Mouse (Mus musculus) hindbrain, embryonic 16.5 days (tissue): ENCODE measurements around the gene Cnnm1. TPM values are rescaled to one million over a fixed set of nuclear protein-coding genes. Genes with fewer than 3 reads are reported as not detected.

ENCODE experiments used
- ATAC-seq: fragments of 200-750 bp; cut with Nextera tagmentation; 2 replicates; pipeline ENCODE4 v1.8.0; 2017; ENCODE audit warnings: moderate TSS enrichment, moderate library complexity
- H3K27ac ChIP-seq: fragments of 300-500 bp; sonication (generic); 2 replicates; pipeline ENCODE4 v1.5.1; 2014; ENCODE audit warnings: low read depth, mild to moderate bottlenecking, control low read depth, low read length, moderate library complexity
- H3K27me3 ChIP-seq: fragments of 300-500 bp; sonication (generic); replicated peaks from 2 replicates; pipeline ENCODE4 v1.6.1; 2014; ENCODE audit warnings: low read length; ENCODE audit not compliant: control insufficient read depth, insufficient read depth
- H3K36me3 ChIP-seq: fragments of 300-500 bp; sonication (generic); 2 replicates; pipeline ENCODE4 v1.6.1; 2014; ENCODE audit warnings: mild to moderate bottlenecking, low read length, moderate library complexity, mixed read lengths; ENCODE audit not compliant: control insufficient read depth, insufficient read depth
- H3K4me1 ChIP-seq: fragments of 300-500 bp; sonication (generic); 2 replicates; pipeline ENCODE4 v1.6.1; 2014; ENCODE audit warnings: low read depth, low read length; ENCODE audit not compliant: control insufficient read depth, insufficient read depth
- H3K4me2 ChIP-seq: fragments of 300-500 bp; sonication (generic); 2 replicates; pipeline ENCODE4 v1.6.1; 2014; ENCODE audit warnings: mild to moderate bottlenecking, low read length, control low read depth, moderate library complexity
- H3K4me3 ChIP-seq: fragments of 300-500 bp; sonication (generic); 2 replicates; pipeline ENCODE4 v1.5.1; 2014; ENCODE audit warnings: mild to moderate bottlenecking, low read length, control low read depth, moderate library complexity
- H3K9ac ChIP-seq: fragments of 300-500 bp; sonication (generic); 2 replicates; pipeline ENCODE4 v1.6.1; 2014; ENCODE audit warnings: low read depth, mild to moderate bottlenecking, control low read depth, low read length, moderate library complexity
- H3K9me3 ChIP-seq: fragments of 300-500 bp; sonication (generic); 2 replicates; pipeline ENCODE4 v1.6.1; 2014; ENCODE audit warnings: mild to moderate bottlenecking, low read length, moderate library complexity; ENCODE audit not compliant: control insufficient read depth
- WGBS: fragments of 180-500 bp; shearing (Covaris S2); extraction: QIAGEN DNeasy Blood & Tissue Kit; methylation state at CpG from one replicate; pipeline ENCODE4 v1.1.7; 2014; 5-methylcytosine and 5-hydroxymethylcytosine counted together
- polyA plus RNA-seq: library from polyadenylated mRNA; unstranded; fragments of >200 nt; fragmentation: Nextera tagmentation; extraction: Ambion mirVana; gene quantifications from 2 replicates; pipeline ENCODE4 v1.2.1, GENCODE M21; 2015

The Cnnm1 gene
- polyA plus RNA-seq, 1 experiment from 2014 or later: 4.2 TPM

DNA sequence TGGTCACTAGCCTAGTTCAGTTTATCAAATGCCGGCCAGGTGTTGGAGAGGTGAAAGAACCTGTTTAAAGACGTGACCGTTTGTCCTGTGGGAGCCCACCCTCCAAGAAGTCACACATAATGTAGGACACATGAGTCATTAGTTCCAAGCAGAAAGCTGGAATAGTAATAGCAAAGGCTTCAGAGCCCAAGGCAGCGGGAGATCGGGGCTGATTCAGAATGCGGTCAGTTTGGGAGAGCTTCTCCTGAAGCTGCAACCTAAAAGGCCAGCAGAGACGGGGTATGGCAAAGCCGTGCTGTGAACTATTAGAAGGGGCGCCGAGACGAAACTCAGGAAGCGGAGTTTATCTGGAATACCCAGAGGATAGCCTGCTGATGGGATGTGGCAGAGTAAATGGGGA, 20.2 kb downstream of the Cnnm1 start:
- ATAC-seq: no peak
- H3K9ac ChIP-seq: no peak overlapping the region
- 87% methylated on average over 12 of the region's 12 CpGs for WGBS
- H3K4me3 ChIP-seq: no peak overlapping the region
- peaks cover 5% of the 10 kb centered on the region; the same call in 1 of the 2 replicates for H3K36me3 ChIP-seq
- H3K4me2 ChIP-seq: no peak overlapping the region
- H3K27ac ChIP-seq: no peak overlapping the region
- H3K27me3 ChIP-seq: no peaks in the 10 kb centered on the region
- no peaks in the 10 kb centered on the region for H3K9me3 ChIP-seq
- H3K4me1 ChIP-seq: no peaks in the 10 kb centered on the region

DNA sequence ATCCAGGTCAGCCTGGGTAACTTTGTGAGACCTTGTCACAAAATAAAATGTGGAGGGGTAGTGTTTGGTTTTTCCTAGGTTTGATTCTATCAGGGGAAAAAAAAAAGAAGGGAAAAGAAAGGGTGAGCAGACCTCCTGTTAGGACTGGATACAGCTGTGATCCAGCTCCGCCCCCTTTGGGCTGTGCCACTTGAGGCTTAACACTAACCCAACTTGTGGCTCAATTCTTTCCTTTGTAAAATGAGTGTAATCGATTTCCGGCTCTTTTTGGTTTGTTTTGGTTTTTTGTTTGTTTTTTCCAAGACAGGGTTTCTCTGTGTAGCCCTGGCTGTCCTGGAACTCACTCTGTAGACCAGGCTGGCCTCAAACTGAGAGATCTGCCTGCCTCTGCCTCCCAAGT, 21.9 kb downstream of the Cnnm1 start:
- Histone ChIP-seq H3K9me3 (no peaks in the 10 kb centered on the region), H3K27ac (no peak overlapping the region), H3K4me1 (no peaks in the 10 kb centered on the region), H3K9ac (no peak overlapping the region), H3K36me3 (peaks cover 5% of the 10 kb centered on the region; the same call in 1 of the 2 replicates), H3K4me2 (no peak overlapping the region), H3K27me3 (no peaks in the 10 kb centered on the region), H3K4me3 (no peak overlapping the region)
- 95% methylated on average over 3 of the region's 3 CpGs for WGBS
- no peak for ATAC-seq

DNA sequence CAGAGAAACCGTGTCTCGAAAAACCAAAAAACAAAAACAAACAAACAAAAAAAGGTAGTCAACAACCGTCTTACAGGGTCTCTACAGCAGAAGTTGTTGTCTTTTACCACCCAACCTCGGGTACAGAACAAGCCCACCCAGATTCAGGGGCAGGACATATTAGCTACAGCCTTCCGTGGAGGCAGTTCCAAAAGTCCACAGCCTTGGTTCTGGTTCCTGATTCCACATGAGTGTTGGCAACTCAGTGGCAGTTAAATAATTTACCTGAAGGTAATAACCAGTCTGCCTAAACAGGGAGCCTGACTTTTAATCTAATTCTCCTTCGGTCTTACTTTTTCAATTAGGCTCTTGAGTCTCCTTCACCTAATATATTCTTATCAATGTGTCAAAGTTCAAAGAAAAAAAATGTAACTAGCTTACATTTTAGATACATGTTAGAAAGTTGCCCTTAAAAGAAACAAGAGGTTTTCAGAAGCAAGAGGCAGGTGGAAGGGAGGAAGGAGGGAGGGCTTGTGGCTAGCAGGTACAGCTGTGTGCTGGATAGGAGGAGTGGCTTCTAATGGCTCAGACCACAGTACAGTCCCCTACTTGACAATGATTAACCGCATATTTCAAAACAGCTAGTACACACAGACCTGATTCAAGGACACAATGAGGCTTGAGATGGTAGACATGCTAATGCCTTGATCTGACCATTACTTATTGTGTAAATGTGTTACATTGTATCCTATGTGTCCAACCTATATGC, 23.5 kb downstream of the Cnnm1 start:
- peaks cover 5% of the 10 kb centered on the region; the same call in 1 of the 2 replicates for H3K36me3 ChIP-seq
- H3K4me2 ChIP-seq: no peak overlapping the region
- no peak overlapping the region for H3K4me3 ChIP-seq
- H3K27me3 ChIP-seq: no peaks in the 10 kb centered on the region
- H3K9me3 ChIP-seq: no peaks in the 10 kb centered on the region
- no peaks in the 10 kb centered on the region for H3K4me1 ChIP-seq
- 94% methylated on average over 7 of the region's 7 CpGs for WGBS
- no peak for ATAC-seq
- H3K9ac ChIP-seq: no peak overlapping the region
- no peak overlapping the region for H3K27ac ChIP-seq

DNA sequence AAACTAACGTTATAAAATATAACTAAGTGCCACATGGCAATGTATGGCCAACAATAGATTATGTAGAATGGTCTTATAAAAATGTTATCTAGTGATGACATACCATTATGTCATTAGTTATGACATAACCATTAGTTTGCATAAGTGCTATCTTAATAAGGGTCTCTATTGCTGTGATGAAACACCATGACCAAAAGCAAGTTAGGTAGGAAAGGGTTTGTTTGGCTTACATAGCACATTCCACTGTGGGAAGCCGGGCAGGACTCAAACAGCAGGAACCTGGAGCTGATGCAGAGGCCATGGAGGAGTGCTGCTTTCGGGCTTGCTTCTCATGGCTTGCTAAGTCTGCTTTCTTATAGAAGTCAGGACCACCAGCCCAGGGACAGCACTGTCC, 24.1 kb downstream of the Cnnm1 start:
- Histone ChIP-seq H3K4me3 (no peak overlapping the region), H3K9me3 (no peaks in the 10 kb centered on the region), H3K27ac (no peak overlapping the region), H3K27me3 (no peaks in the 10 kb centered on the region), H3K4me2 (no peak overlapping the region), H3K4me1 (no peaks in the 10 kb centered on the region), H3K36me3 (peaks cover 5% of the 10 kb centered on the region; the same call in 1 of the 2 replicates), H3K9ac (no peak overlapping the region)
- ATAC-seq: no peak
- 86% methylated on average over 3 of the region's 3 CpGs for WGBS

DNA sequence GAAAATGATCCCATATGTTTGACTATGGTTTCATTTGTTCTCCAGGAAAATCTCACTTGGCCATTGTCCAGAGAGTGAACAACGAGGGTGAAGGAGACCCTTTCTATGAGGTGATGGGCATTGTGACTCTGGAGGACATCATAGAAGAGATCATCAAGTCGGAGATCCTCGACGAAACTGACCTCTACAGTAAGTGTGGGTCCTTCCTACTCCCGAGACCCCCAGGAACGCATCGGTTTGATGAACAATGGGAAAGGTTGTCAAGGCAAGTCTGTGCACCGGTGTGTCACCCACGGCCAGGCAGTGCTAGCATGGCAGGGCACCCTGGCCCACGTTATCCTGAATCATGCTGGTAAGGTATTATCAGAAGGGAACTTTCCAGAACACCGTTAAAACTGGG, 24.8 kb downstream of the Cnnm1 start:
- Histone ChIP-seq H3K27ac (no peak overlapping the region), H3K9me3 (no peaks in the 10 kb centered on the region), H3K4me2 (no peak overlapping the region), H3K4me1 (no peaks in the 10 kb centered on the region), H3K27me3 (no peaks in the 10 kb centered on the region), H3K9ac (no peak overlapping the region), H3K36me3 (peaks cover 6% of the 10 kb centered on the region; the same call in 1 of the 2 replicates), H3K4me3 (no peak overlapping the region)
- no peak for ATAC-seq
- 94% methylated on average over 11 of the region's 11 CpGs for WGBS

DNA sequence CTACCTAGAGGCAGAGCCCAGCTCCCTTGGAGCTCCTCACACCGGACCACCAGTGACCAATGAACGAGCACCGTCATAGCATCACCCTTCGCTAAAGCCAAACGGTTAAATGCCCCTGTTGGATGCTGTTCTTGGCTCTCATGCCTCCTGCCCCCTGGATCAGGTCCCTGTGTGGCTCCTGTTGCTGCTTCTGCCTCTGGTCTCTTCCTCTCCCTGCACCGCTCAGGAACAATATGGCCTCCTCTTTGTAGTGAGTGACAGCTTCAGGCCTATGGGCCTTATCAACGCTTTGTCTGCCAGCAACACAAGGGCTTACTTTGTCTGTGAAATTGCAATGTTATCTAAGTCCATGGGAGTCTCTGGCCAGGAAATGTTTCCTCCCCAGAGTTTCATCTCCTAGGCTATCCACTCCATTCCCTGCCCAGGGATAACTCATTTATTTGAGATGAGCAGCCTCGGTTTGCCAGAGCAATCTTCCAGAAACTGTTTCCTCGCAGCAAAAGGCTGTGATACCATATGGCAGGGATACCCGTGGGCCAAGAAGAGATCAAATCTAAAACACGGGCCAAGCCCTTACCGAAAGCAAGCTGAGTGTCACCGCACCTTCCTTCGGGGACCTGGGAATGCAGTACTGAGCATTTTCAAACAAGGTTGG, 25.5 kb downstream of the Cnnm1 start:
- Histone ChIP-seq H3K27me3 (no peaks in the 10 kb centered on the region), H3K9me3 (no peaks in the 10 kb centered on the region), H3K4me3 (no peak overlapping the region), H3K4me2 (no peak overlapping the region), H3K36me3 (peaks cover 7% of the 10 kb centered on the region; the same call in 1 of the 2 replicates), H3K9ac (no peak overlapping the region), H3K27ac (no peak overlapping the region), H3K4me1 (no peaks in the 10 kb centered on the region)
- WGBS: 89% methylated on average over 14 of the region's 14 CpGs
- ATAC-seq: no peak

DNA sequence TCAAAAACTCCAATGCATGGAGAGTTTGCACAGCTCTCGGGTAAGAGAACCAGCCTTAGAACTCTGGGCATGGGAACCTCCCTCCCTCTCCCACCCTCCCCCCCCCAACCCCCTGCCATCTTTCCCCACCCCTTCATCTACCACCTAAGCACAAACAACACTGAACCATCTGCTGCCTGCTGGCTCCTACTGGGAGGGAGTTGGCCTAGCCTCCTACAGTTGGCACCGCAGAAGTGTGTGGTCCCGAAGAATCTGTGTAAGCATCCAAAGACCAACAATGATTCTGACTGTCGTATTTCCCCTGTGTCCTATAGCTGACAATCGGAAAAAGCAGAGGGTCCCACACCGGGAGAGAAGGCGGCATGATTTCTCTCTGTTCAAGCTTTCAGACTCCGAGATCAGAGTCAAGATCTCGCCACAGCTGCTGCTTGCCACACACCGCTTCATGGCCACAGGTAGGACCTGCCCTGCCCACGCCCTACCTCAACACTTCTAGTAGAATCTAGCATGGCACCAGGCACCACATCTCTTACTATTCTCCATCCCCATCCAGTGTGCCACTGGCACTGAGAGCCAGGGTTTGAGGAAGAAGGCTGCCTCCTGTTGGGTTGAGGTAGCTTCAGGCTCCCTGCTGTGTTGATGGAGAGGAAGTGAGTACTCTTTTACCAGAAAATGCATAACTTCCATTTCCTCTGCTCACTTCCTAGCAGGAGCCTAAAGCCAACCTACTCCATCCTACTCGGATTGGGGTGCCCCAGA, 27.9 kb downstream of the Cnnm1 start:
- WGBS: 76% methylated on average over 12 of the region's 12 CpGs
- peaks cover 7% of the 10 kb centered on the region; the same call in 1 of the 2 replicates for H3K36me3 ChIP-seq
- H3K4me2 ChIP-seq: no peak overlapping the region
- H3K4me1 ChIP-seq: no peaks in the 10 kb centered on the region
- H3K27me3 ChIP-seq: no peaks in the 10 kb centered on the region
- no peaks in the 10 kb centered on the region for H3K9me3 ChIP-seq
- no peak overlapping the region for H3K9ac ChIP-seq
- ATAC-seq: no peak
- H3K27ac ChIP-seq: no peak overlapping the region
- no peak overlapping the region for H3K4me3 ChIP-seq

DNA sequence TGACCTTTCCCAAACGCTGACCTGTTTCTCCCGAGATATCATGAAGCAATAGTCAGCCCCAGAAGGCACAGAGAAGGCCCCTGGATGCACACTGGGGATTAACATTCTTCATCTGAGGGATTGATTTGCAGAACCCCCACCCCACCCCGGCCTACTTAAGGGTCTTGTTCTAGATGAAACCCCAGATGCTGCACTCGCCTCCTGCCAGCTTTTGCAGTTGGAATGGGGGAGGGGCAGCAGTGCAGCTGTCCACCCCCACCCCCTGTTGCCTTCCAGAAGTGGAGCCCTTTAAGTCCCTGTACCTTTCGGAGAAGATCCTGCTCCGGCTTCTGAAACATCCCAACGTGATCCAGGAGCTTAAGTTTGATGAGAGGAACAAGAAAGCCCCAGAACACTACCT, 29.1 kb downstream of the Cnnm1 start:
- H3K9me3 ChIP-seq: no peaks in the 10 kb centered on the region
- H3K9ac ChIP-seq: no peak overlapping the region
- H3K4me1 ChIP-seq: no peaks in the 10 kb centered on the region
- H3K4me2 ChIP-seq: no peak overlapping the region
- H3K36me3 ChIP-seq: peaks cover 7% of the 10 kb centered on the region; the same call in 1 of the 2 replicates
- 65% methylated on average over 7 of the region's 7 CpGs for WGBS
- no peak overlapping the region for H3K4me3 ChIP-seq
- H3K27me3 ChIP-seq: no peaks in the 10 kb centered on the region
- no peak for ATAC-seq
- no peak overlapping the region for H3K27ac ChIP-seq

DNA sequence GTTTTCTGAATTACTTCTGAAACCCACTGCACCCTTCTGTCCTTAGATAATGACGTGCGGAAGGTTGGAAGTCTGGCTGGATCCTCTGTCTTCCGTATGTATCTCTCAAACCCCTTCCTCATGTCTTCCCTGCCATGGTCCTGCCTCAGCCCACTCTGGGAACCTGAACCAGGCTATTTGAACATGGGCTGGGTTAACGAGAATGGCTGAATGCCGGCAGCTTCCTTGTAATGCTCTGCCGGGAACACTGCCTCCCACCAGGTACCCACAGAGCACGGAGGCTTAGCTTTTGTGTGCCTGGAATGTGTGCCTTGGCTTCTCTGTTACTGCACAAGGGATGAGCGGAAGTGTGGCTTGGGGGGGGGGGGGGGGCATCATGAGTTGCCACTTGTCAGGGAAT, 32.1 kb downstream of the Cnnm1 start:
- WGBS: 58% methylated on average over 8 of the region's 8 CpGs
- Histone ChIP-seq H3K4me1 (no peaks in the 10 kb centered on the region), H3K4me3 (no peak overlapping the region), H3K36me3 (0 out of 2 replicates have a peak, but pooled peaks cover 2% of the 10 kb centered on the region), H3K27ac (no peak overlapping the region), H3K9me3 (no peaks in the 10 kb centered on the region), H3K27me3 (no peaks in the 10 kb centered on the region), H3K9ac (no peak overlapping the region), H3K4me2 (no peak overlapping the region)
- ATAC-seq: no peak
